Mouse (Mus musculus): Measurements from ENCODE around the gene Klhl2. TPM values are rescaled to one million over a fixed set of nuclear protein-coding genes. Genes with fewer than 3 reads are reported as not detected.

Gene Klhl2
- polyA plus RNA-seq (2017; shearing (Covaris generic)) = 2.7 TPM

DNA sequence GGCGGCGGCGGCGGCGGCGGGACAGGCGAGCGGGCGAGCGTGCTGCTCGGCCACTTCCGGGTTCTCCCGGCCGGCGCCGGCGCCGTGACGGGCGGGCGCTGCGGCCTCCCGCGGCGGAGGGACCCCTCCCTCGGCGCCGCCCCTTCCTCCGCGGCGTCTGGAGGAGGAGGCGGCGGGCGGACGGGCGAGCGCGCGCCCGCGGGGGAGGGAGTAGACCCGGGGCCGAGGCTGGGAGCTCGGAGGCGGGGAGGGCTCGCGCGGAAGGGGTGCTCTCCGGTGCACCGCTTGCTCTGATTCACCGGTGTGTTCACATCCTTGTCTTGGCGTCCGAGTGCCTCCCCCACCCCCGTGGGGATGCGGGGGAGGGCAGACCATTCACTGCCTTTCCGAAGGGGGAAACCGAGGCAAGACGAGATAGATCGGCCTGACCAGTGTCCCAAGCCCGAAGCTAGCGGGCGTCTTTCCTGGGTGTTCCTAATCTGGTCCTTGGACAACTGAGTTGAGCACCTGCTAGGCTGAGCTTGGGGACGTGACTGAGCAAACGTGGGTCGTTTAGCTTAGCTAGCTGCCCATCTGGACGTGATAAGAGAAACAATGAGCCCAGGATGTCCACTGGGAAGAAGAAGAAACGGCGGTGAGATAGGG is at the start of gene Klhl2:
Klhl2 (minus strand) TSS at position 121 of the 645 bp plus-strand sequence.

DNA sequence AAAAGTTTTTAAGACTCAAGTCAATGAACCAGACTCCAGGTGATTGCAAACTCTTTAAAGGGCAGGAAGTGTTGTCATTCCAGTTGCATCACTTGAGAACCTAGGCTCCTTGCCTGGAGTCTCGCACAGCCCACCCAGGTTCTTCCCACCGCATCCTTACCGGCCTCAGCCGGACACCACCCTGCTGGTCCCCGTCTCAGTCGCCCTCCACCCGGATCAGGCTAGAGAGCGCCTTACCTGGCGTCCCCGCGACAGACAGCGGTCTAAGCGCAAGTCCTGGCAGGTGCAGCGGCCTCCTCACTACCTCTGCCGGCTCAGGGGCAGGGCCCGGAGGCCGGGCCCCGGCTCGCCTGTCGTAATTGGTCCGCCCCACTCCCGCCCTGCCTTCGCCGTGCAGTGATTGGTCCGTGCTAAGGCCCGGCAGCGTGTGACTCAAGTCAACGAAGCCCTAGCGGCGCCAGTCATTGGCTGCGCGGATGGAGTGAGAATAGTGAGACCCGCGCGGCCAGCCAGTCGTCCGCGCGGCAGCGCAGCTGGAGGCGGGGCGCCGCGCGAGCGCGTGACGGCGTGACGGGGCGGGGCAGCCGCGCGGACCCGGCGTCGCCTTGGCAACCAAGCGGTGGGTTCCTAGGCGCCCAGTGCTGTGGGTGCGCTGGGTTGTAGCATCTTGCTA is 116.4 kb downstream of the Klhl2 start, which contains the start of gene Msmo1:
Msmo1 (minus strand) TSS at position 522 of the 673 bp plus-strand sequence.

DNA sequence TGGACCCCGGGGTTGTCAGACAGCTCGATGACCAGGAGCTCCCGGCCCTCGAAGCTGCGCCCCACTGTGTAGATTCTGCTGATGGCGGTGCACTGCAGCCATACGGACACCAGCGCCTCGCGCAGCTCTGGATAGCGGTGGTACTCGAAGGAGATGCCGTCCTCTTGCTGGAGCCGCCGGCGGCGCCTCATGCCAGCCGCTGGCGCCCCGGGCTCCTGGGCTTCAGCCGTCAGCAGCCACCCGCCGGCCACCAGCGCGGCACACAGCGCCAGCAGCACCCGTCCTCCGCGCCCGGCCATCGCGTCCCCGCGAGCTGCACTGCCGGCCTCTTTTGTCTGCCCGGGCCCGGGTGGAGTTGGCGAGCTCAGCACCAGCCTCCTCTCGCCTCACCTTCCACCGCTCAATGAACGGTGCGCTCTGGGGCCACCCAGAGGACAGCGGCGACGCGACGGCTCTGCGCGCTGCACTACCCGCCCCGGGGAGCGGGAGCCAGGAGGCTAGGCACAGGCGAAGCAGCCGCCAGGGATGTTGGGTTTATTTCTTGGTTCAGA is 157.1 kb downstream of the Klhl2 start, which contains the start of gene Cpe:
Cpe (minus strand) TSS at position 404 of the 551 bp plus-strand sequence.

Other genes with a start within 250 kb of the Klhl2 start
- 0.68 TPM for gene Cpe, start 157.0 kb downstream of the Klhl2 start, polyA plus RNA-seq (2017; shearing (Covaris generic))
- 74.8 TPM for gene Msmo1, start 116.2 kb downstream of the Klhl2 start, polyA plus RNA-seq (2017; shearing (Covaris generic))
- 45.8 TPM for gene Tmem192, start 97.2 kb upstream of the Klhl2 start, polyA plus RNA-seq (2017; shearing (Covaris generic))
- gene Trim75, start 137.8 kb upstream of the Klhl2 start, polyA plus RNA-seq (2017; shearing (Covaris generic)) = not detected
- not detected for gene Trim61, start 168.5 kb upstream of the Klhl2 start, polyA plus RNA-seq (2017; shearing (Covaris generic))
- gene Trim60, start 168.6 kb upstream of the Klhl2 start, polyA plus RNA-seq (2017; shearing (Covaris generic)) = not detected
- not detected for gene Apela, start 187.3 kb upstream of the Klhl2 start, polyA plus RNA-seq (2017; shearing (Covaris generic))
- not detected for gene Gm10663, start 225.0 kb upstream of the Klhl2 start, polyA plus RNA-seq (2017; shearing (Covaris generic))

Data from CD4-positive, CD25-positive, alpha-beta regulatory T cell, adult 9 weeks (primary cell).